Mouse (Mus musculus): ENCODE data around the gene Fam13a.

GRCm38 (mm10) chr6:58960523-58960922, 63.8 kb downstream of the Fam13a start:
- TF ChIP-seq GATA1 (IDR thresholded peaks at IDR 0.05; ENCODE audit: low read length), result no peak
- no peak for TF ChIP-seq TAL1 (IDR thresholded peaks at IDR 0.05; ENCODE audit: low read length)

Data from erythroblast, embryonic 14.5 days (primary cell).